Mouse (Mus musculus) Muller cell, postnatal 12 days (primary cell): ENCODE data around the gene Rpusd4.

Experiments used
- DNase-seq: peaks from one replicate; pipeline ENCODE4 v3.0.0-alpha.2; 2015; ENCODE audit errors: inconsistent ontology term

Rpusd4 gene

GRCm38 (mm10) chr9:35286351-35286750, 18.7 kb downstream of the Rpusd4 start:
- DNase-seq, result no peak

- DNase-seq, result no peak
Measured at GRCm38 (mm10) chr9:35289992-35290391, 22.3 kb downstream of the Rpusd4 start.

DNA sequence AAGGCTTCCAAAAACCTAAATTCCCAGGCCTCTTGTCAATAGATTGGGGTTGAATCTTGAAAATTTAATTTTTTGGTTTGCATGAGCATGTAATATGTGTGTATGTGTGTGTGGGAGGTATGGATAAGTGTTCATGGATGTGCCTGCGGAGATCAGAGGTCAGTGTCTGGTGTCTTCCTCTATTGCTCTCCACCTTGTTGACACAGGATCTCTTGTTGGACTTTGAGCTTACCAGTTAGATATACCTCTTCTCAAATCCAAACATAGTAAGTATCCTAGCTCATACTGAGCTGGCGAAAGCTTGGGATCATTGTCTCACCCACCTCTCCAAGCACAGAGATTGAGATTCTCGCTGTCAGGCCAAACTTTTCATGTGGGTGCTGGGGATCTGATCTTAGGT, 22.8 kb downstream of the Rpusd4 start:
- DNase-seq, result no peak

DNA sequence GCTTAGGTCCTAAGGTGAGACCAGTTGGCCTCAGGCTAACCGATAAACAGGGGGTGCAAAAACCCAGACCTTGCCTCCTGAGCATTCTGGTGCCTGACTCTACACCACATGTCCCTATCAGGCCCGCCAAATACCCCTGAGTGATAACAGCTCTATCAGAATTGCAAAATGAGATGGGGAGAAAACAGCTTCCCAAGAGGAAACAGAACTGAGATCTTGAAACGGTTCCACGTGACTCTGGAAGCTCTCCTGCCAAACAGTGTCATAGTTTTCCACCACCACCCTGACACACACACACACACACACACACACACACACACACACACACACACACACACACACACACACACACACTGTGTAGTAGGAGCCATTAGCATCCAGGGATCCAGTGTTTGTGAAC, 23.3 kb downstream of the Rpusd4 start:
- no peak for DNase-seq

- DNase-seq, result no peak
Measured at GRCm38 (mm10) chr9:35293465-35293864, 25.8 kb downstream of the Rpusd4 start.

DNA sequence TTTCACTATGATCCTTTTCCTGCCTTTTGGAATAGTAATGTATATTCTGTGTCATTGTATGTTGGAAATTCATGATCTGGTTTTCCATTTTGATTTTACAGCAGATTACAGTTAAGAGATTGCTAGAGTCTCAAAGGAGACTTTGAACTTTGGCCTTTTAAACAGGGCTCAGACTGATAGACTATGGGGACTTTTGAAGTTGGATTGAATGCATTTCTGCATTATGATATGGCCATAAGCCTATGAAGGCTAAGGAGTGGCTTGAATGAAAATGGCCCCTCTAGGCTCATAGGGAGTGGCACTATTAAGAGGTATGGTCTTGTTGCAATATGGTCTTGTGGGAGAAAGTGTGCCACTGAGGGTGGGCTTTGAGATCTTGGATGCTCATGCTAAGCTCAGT, 30.1 kb downstream of the Rpusd4 start:
- no peak for DNase-seq

GRCm38 (mm10) chr9:35302172-35302571, 34.5 kb downstream of the Rpusd4 start:
- no peak for DNase-seq

DNA sequence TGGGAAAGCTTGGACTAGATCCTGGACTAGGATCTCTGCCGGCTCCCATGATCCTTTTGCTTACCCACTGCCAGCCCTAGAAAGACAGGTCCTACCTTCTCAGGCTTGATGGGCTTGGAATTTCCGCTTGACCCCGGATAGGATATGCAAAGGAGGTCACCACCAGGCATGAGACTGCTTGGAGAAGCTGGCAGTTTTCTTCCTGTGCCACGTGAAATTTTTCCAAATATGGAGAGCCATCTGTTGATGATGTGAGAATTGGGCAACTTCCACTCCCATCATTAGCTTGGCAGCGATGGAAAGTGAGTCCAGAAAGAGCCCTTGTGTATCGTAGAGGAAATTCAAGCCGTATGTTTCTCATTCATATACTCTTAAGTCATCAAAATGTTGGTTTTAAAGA, 39.8 kb downstream of the Rpusd4 start:
- DNase-seq, result peak; percentile 71

DNA sequence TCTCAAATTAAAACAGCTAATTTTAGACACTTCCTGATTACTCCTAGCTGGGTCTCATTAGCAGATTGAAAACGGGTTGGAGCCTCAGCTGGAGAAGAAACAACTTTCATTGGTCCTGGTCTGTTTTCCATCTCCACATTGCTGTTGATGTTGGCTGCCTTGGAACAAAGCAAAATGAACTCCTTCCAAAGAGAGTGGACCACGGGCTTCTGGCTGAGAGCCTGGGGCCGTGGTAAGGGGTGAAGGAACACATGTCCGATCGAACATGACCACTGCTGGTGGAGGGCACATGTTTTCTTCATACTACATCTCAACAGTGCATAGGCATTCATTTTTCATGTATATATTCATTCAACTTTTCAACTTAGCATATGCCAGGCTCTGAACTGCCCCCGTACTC, 42.7 kb downstream of the Rpusd4 start:
- DNase-seq, result no peak

GRCm38 (mm10) chr9:35312516-35312915, 44.9 kb downstream of the Rpusd4 start:
- no peak for DNase-seq

- DNase-seq, result no peak
Measured at GRCm38 (mm10) chr9:35313601-35314000, 45.9 kb downstream of the Rpusd4 start.

- no peak for DNase-seq
Measured at GRCm38 (mm10) chr9:35314254-35314653, 46.6 kb downstream of the Rpusd4 start.

GRCm38 (mm10) chr9:35316771-35317211, 49.1 kb downstream of the Rpusd4 start:
- DNase-seq, result no peak

DNA sequence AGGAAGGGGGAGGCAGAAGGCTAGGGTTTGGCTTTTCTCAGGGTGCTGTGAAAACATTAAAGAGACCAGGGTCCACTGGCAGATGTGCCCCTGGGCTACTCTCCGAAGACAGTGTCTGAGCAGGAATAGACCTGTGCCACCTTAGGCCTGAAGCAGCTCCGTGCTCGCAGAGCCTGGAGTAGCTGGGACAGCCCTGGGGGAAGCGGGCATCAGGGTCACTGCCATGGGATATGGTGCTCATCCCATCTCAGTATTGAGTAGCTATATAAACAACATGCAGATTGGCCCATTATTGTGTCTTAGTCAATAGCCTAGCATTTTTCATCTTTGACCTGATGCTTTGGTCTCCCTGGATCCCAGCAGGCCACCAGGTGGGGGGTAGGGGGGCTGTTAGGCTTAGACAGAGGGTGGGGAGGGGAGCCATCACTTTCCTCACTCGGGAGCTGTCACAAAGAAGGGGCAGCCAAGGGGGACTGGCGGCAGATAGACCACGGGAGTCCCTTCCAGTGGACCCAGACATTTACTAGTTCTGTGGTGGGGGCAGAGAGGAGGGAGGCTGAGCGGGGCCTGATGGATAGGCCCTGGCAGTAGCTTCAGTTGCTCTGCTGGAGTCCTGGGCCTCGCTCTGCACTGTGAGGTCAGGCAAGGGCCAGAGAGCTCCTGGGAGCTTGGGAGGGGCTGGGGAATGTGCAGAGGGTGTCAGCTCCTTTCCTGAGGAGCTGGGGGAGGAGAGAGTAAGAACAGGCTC, 49.7 kb downstream of the Rpusd4 start:
- no peak for DNase-seq

DNA sequence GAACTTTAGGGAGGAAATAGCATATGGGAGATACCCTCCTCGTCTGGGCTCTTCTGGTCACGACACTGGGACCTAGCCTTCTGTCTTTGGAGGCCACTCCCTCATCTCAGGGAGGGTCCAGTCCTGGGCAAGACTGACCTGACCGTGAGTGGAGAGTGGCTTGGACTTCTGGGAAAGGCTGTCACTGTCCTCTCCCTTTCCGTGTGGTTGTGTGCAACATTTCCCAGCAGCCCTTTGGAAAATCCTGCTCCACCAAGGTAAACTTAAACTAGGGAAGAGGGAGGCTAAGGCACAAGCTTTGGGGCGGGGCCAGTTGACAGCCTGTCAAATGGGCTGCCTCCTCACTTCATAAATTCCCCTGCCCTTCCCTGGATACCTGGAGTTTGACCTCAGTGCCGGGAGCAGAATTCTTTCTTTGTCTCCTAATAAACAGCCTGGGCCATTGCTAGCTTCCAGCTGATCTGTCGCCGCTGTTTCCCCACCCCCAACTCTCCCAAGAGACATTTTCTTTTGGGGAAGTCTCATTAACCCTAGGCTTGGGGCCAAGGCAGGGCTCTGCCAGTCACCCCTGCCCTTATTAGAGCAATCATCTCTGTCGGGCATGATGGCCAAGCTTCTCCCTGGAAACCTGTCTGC, 51.0 kb downstream of the Rpusd4 start:
- peak; percentile 89 for DNase-seq

DNA sequence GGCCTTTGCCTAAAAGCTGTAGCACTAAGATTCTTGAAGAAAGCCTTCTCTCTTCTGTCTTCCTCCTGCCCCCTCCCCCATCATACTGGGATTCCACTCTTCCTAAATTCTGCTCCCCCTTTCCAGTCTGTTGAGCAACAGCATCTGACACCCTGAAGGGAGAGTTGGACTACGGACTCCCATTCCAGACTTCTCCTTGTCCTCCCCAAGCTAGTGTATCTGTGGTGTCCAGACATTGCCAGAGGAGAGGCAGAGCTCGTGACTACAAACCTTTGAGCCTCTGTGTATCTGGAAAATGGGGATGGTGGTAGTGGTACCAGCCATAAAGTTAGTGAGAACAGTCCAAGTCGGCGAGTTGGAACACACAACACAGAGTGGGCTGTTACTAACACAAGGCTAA, 52.6 kb downstream of the Rpusd4 start:
- DNase-seq, result no peak

- DNase-seq, result no peak
Measured at GRCm38 (mm10) chr9:35323974-35324373, 56.3 kb downstream of the Rpusd4 start.

DNA sequence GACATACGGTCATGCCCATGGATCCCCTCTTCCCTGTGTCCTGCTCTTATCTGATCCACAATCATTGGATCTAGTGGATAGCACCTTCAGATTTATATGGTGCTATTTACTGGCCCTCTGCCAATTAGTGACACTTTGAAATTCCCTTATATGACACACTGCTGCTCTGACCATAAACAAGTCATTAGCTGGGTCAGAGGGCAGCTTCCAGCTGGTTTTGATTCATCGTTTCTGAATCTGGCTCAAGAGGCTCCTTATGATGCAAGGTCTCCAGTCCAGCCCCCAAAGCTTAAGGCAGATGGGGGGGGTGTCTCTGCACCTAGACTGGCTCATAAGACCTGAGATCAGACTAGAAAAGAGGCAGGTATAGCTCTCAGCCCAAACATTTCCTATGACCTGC, 56.9 kb downstream of the Rpusd4 start:
- peak; percentile 65 for DNase-seq

DNA sequence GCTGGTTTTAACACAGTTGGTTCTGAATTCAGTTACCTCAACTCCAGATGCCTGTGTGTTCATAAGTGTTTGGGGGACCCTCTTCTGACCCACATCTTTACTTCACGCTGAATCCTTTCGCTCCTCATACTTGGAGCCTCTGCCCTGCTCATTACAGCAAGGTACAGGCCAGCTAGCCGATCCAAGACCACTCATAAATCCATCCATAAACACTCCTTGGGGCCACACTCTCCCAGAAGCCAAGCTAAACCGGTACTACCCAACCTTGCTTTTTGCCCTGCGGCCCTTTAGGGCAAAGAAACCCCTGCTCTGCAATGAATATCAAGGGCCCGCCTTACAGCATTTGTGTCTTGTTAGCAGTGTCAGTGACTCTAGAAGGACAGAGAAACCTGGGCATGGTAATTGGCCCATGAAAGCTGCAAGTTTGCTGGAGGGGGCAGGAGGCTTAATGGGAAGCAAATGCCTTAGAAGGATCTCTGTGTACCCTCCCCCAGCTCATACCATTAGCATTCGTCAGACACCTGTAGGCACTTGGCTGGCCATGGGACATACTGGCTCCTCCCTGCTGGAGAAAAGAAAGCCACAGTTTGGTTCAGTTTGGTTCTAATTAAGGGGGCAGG, 59.1 kb downstream of the Rpusd4 start:
- DNase-seq, result peak; percentile 60
